Mouse (Mus musculus) testis, adult 2 months (tissue): ENCODE data around the gene Tmem132d.

ENCODE experiments used
- CTCF ChIP-seq: fragments of 200-500 bp; IDR thresholded peaks from 2 replicates; pipeline ENCODE4 v1.5.1; 2012; ENCODE audit warnings: low read depth, mild to moderate bottlenecking, inconsistent platforms, low read length, moderate library complexity; ENCODE audit not compliant: control insufficient read depth, insufficient read depth, insufficient replicate concordance
- POLR2A ChIP-seq: fragments of 200-500 bp; IDR thresholded peaks from 2 replicates; pipeline ENCODE4 v1.6.1; 2012; ENCODE audit warnings: low read depth, mild to moderate bottlenecking, inconsistent platforms, low read length, moderate library complexity; ENCODE audit not compliant: control insufficient read depth

- TF ChIP-seq CTCF (no peak), POLR2A (no peak)
Observed at GRCm38 (mm10) chr5:127828756-127829155, 604.1 kb downstream of the Tmem132d start.
